Mouse (Mus musculus) CH12.LX (cell line): Measurements from ENCODE around the gene Spa17. TPM values are rescaled to one million over a fixed set of nuclear protein-coding genes. Genes with fewer than 3 reads are reported as not detected.

Experiments
- DNase-seq: peaks from one replicate; pipeline ENCODE4 v3.0.0-alpha.2; 2013; ENCODE audit errors: extremely low read depth
- H3K27ac ChIP-seq: 2 replicates; pipeline ENCODE4 v1.5.1; 2012; ENCODE audit warnings: low read depth, mild to moderate bottlenecking, control low read depth, moderate library complexity; ENCODE audit not compliant: insufficient read depth
- H3K27me3 ChIP-seq: replicated peaks from 2 replicates; pipeline ENCODE3; 2012; ENCODE audit warnings: inconsistent platforms
- H3K36me3 ChIP-seq, 2 experiments: replicated peaks in 1 of 2; 2 replicates each; pipeline versions ENCODE3 to v1.6.1; 2012; ENCODE audit warnings: inconsistent platforms in 1 of 2, low read length in 1 of 2, mild to moderate bottlenecking in 1 of 2, mixed read lengths in 1 of 2, moderate library complexity in 1 of 2; ENCODE audit not compliant: control insufficient read depth in 1 of 2, insufficient read depth in 1 of 2
- H3K4me1 ChIP-seq, 2 experiments: 2 replicates each; pipeline ENCODE4 v1.6.1; 2012; ENCODE audit warnings: inconsistent platforms in 1 of 2, moderate library complexity in 1 of 2; ENCODE audit not compliant: insufficient read depth in 2 of 2, control insufficient read depth in 1 of 2
- H3K4me2 ChIP-seq: 2 replicates; pipeline ENCODE4 v1.6.1; 2012; ENCODE audit warnings: low read depth, mild to moderate bottlenecking, control low read depth; ENCODE audit not compliant: poor library complexity, insufficient read depth, severe bottlenecking
- H3K4me3 ChIP-seq, 3 experiments: fragments of 150-350 bp in 1 of 3; sonication (generic) in 1 of 3; replicated peaks in 1 of 3; 2 replicates each; pipeline versions ENCODE3 to v1.5.1; 2011 to 2012; ENCODE audit warnings: low read depth in 2 of 3, low read length in 2 of 3, mild to moderate bottlenecking in 2 of 3, moderate library complexity in 2 of 3, control low read depth in 1 of 3, improper control_type of control experiment in 1 of 3, inconsistent platforms in 1 of 3, mixed read lengths in 1 of 3; ENCODE audit not compliant: poor library complexity in 1 of 3
- H3K79me2 ChIP-seq: replicated peaks from 2 replicates; pipeline ENCODE4 v1.6.1; 2012; ENCODE audit warnings: mild to moderate bottlenecking, moderate library complexity; ENCODE audit not compliant: control insufficient read depth, poor library complexity, insufficient read depth, severe bottlenecking; ENCODE audit errors: extremely low read depth
- H3K9ac ChIP-seq: 2 replicates; pipeline ENCODE4 v1.6.1; 2012; ENCODE audit warnings: low read depth, mild to moderate bottlenecking, control low read depth, moderate library complexity; ENCODE audit not compliant: insufficient read depth
- H3K9me3 ChIP-seq: replicated peaks from 2 replicates; pipeline ENCODE3; 2012; ENCODE audit warnings: low read length, inconsistent platforms, mixed read lengths
- CHD1 ChIP-seq: IDR thresholded peaks from 2 replicates; pipeline ENCODE4 v1.6.1; 2012; ENCODE audit warnings: low read depth, low read length, improper control_type of control experiment, inconsistent platforms
- CHD2 ChIP-seq: IDR thresholded peaks from 2 replicates; pipeline ENCODE4 v1.6.1; 2011; ENCODE audit warnings: low read length, improper control_type of control experiment
- E2F4 ChIP-seq: IDR thresholded peaks from 2 replicates; pipeline ENCODE4 v1.6.1; 2011; ENCODE audit warnings: low read depth, low read length, improper control_type of control experiment; ENCODE audit not compliant: insufficient replicate concordance
- EP300 ChIP-seq: IDR thresholded peaks from 2 replicates; pipeline ENCODE4 v1.6.1; 2011; ENCODE audit warnings: low read length, improper control_type of control experiment
- ETS1 ChIP-seq: conservative IDR thresholded peaks from 2 replicates; pipeline ENCODE4 v1.6.1; 2012; ENCODE audit warnings: low read depth, mild to moderate bottlenecking, inconsistent platforms, low read length, improper control_type of control experiment, moderate library complexity
- GABPA ChIP-seq: IDR thresholded peaks from 2 replicates; pipeline ENCODE4 v1.6.1; 2012; ENCODE audit warnings: low read depth, low read length, improper control_type of control experiment, inconsistent platforms; ENCODE audit not compliant: insufficient replicate concordance
- IRF4 ChIP-seq: IDR thresholded peaks from 2 replicates; pipeline ENCODE4 v1.6.1; 2014; ENCODE audit warnings: low read depth, mild to moderate bottlenecking, inconsistent platforms, low read length, improper control_type of control experiment
- JUN ChIP-seq: IDR thresholded peaks from 2 replicates; pipeline ENCODE4 v1.6.1; 2011; ENCODE audit warnings: low read depth, mild to moderate bottlenecking, low read length, improper control_type of control experiment, moderate library complexity; ENCODE audit not compliant: insufficient read depth
- JUND ChIP-seq: conservative IDR thresholded peaks from 2 replicates; pipeline ENCODE4 v1.6.1; 2011; ENCODE audit warnings: low read depth, low read length, improper control_type of control experiment
- MAFK ChIP-seq: IDR thresholded peaks from 2 replicates; pipeline ENCODE4 v1.6.1; 2011; ENCODE audit warnings: low read length, improper control_type of control experiment; ENCODE audit not compliant: insufficient replicate concordance
- MAX ChIP-seq: IDR thresholded peaks from 2 replicates; pipeline ENCODE4 v1.6.1; 2011; ENCODE audit warnings: low read length, improper control_type of control experiment
- MEF2A ChIP-seq: IDR thresholded peaks from 2 replicates; pipeline ENCODE4 v1.6.1; 2014; ENCODE audit warnings: low read depth, mild to moderate bottlenecking, inconsistent platforms, low read length, improper control_type of control experiment, borderline replicate concordance
- NELFE ChIP-seq: IDR thresholded peaks from 2 replicates; pipeline ENCODE4 v1.6.1; 2011; ENCODE audit warnings: low read depth, low read length, improper control_type of control experiment
- NRF1 ChIP-seq: IDR thresholded peaks from 2 replicates; pipeline ENCODE4 v1.6.1; 2014; ENCODE audit warnings: low read depth, mild to moderate bottlenecking, inconsistent platforms, low read length, improper control_type of control experiment, moderate library complexity
- POLR2AphosphoS2 ChIP-seq: IDR thresholded peaks from 2 replicates; pipeline ENCODE4 v1.6.1; 2011; ENCODE audit warnings: low read depth, low read length, improper control_type of control experiment
- SIN3A ChIP-seq: IDR thresholded peaks from 2 replicates; pipeline ENCODE4 v1.6.1; 2012; ENCODE audit warnings: low read length, improper control_type of control experiment, inconsistent platforms
- SMC3 ChIP-seq: IDR thresholded peaks from 2 replicates; pipeline ENCODE4 v1.6.1; 2011; ENCODE audit warnings: low read depth, low read length, improper control_type of control experiment
- TBP ChIP-seq: conservative IDR thresholded peaks from 2 replicates; pipeline ENCODE4 v1.6.1; 2011; ENCODE audit warnings: low read depth, low read length, improper control_type of control experiment
- TCF12 ChIP-seq: IDR thresholded peaks from 2 replicates; pipeline ENCODE4 v1.6.1; 2014; ENCODE audit warnings: low read depth, mild to moderate bottlenecking, inconsistent platforms, low read length, improper control_type of control experiment
- USF1 ChIP-seq: IDR thresholded peaks from 2 replicates; pipeline ENCODE4 v1.6.1; 2014; ENCODE audit warnings: low read depth, mild to moderate bottlenecking, inconsistent platforms, low read length, improper control_type of control experiment
- USF2 ChIP-seq: conservative IDR thresholded peaks from 2 replicates; pipeline ENCODE4 v1.6.1; 2011; ENCODE audit warnings: low read depth, low read length, improper control_type of control experiment
- ZC3H11A ChIP-seq: IDR thresholded peaks from 2 replicates; pipeline ENCODE4 v1.6.1; 2012; ENCODE audit warnings: low read depth, mild to moderate bottlenecking, inconsistent platforms, low read length, improper control_type of control experiment
- ZNF384 ChIP-seq: IDR thresholded peaks from 2 replicates; pipeline ENCODE4 v1.6.1; 2012; ENCODE audit warnings: low read depth, low read length, improper control_type of control experiment, inconsistent platforms
- dilution Hi-C: fragments of 300-500 bp; cut with MboI; formaldehyde crosslinking; loops from 2 replicates; pipeline ENCODE4 v1.14.3; 2020; ENCODE audit warnings: low sequenced_read_pairs; ENCODE audit not compliant: extremely low pct_unique_long_range_greater_than_20kb, extremely low pct_ligation_motif_present
- in situ Hi-C: fragments of 300-500 bp; cut with MboI; formaldehyde crosslinking; loops from 3 replicates; pipeline ENCODE4 v1.14.3; 2019; ENCODE audit warnings: low sequenced_read_pairs, low pct_ligation_motif_present, low pct_unique_long_range_greater_than_20kb, mixed read lengths
- polyA plus RNA-seq: library from polyadenylated mRNA; unstranded; fragments of >175 nt; gene quantifications from 2 replicates; pipeline ENCODE4 v1.2.1, GENCODE M21; 2012; ENCODE audit warnings: low read depth; ENCODE audit not compliant: insufficient read length
- total RNA-seq, 2 experiments: library from RNA; depleted of rRNA; stranded (reverse); fragments of 300-350 nt in 1 of 2; fragments of >200 nt in 1 of 2; gene quantifications; 2 replicates each; pipeline ENCODE4 v1.2.3; 2012 to 2014

Gene Spa17
- total and polyA plus RNA-seq, 3 experiments: 0.47 to 3.2 (median 1.4) TPM

DNA sequence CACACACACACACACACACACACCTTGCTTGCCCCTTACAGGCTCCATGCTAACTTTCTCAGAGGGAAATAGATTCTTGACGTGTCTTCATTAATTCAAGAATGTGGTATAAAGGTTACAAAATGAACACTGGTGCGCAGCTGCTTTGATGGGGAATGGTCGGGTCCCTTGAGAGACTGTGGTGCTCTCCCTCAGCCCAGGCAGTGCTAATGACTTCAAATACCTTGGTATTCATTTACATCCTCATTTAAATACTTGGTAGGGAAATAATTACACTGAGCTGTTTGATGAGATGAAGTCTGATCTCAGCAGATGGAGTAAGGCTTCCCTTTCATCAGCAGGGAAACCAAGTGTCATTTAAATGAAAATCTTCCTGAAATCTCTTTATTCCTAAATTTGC is 11.6 kb upstream of the Spa17 start:
- TF ChIP-seq NELFE (no peak), ZC3H11A (no peak), NRF1 (peak; percentile 56; the same call in 1 of the 2 replicates), GABPA (no peak), ETS1 (peak; percentile 53), EP300 (peak; percentile 54; the same call in 1 of the 2 replicates), CHD1 (no peak), TBP (no peak), SMC3 (no peak), POLR2AphosphoS2 (no peak), ZNF384 (no peak), TCF12 (0 out of 2 replicates have a peak, but pooled peaks have one; percentile 33)
- dilution Hi-C loops (no loop called here), in situ Hi-C loops (loop anchor here (10.0 kb wide), 2 partner anchors 80 to 200 kb away; no protein-coding TSS in a partner anchor)
- Histone ChIP-seq H3K4me3 (no peak overlapping the region), H3K9me3 (no peaks in the 10 kb centered on the region), H3K9ac (no peak overlapping the region), H3K36me3 (peaks cover 0 to 9% of the 10 kb centered on the region in 2 experiments), H3K27ac (no peak overlapping the region), H3K27me3 (no peaks in the 10 kb centered on the region), H3K4me1 (peaks cover 15 to 62% of the 10 kb centered on the region in 2 experiments), H3K79me2 (no peaks in the 10 kb centered on the region), H3K4me2 (peak overlapping the region; percentile 5)
- peak; percentile 81 for DNase-seq

DNA sequence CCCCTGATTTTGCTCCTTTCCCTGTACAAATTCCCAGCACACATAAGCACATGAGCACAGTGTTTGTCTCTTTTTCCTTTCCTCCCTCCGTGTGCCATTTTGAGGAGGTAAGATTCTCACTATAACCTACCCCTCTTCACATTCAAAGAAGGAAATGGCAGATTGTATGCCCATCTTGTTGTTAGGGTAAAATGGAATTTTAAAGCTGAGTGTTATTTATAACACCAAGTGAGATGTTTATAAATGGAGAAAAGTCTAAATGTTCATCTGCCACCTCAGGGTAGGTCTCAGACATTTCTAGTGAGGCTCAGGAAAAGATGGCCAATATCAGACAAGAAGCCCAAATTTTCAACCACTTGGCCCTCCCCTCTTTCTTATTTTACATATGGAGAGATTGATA is 11.0 kb upstream of the Spa17 start:
- dilution Hi-C loops: no loop called here
- no peaks in the 10 kb centered on the region for H3K27me3 ChIP-seq
- no peak for DNase-seq
- H3K4me1 ChIP-seq: peaks cover 15 to 57% of the 10 kb centered on the region in 2 experiments
- in situ Hi-C loops: loop anchor here (5.0 to 10.0 kb wide), 3 partner anchors 80 to 200 kb away; no protein-coding TSS in a partner anchor
- H3K9me3 ChIP-seq: no peaks in the 10 kb centered on the region
- H3K4me3 ChIP-seq: no peak overlapping the region
- H3K27ac ChIP-seq: no peak overlapping the region
- H3K36me3 ChIP-seq: peaks cover 0 to 9% of the 10 kb centered on the region in 2 experiments
- no peak overlapping the region for H3K4me2 ChIP-seq
- no peak for TF ChIP-seq E2F4
- TF ChIP-seq ZNF384: no peak
- no peak for TF ChIP-seq SIN3A
- TF ChIP-seq USF1: no peak
- no peak for TF ChIP-seq USF2
- TF ChIP-seq POLR2AphosphoS2: no peak
- no peak for TF ChIP-seq MAX
- TF ChIP-seq IRF4: no peak
- no peak for TF ChIP-seq JUND
- no peak for TF ChIP-seq CHD2
- TF ChIP-seq SMC3: no peak
- TF ChIP-seq JUN: no peak
- TF ChIP-seq NRF1: no peak
- TF ChIP-seq MEF2A: no peak
- no peak for TF ChIP-seq MAFK
- H3K9ac ChIP-seq: no peak overlapping the region
- no peaks in the 10 kb centered on the region for H3K79me2 ChIP-seq
